Mouse (Mus musculus) myocyte (in vitro differentiated cells): ENCODE measurements around the gene Clcn5.
A peak's percentile ranks its signal among the peaks of the same experiment; 100 is the strongest.

ENCODE experiments used
- MYOG ChIP-seq, 3 experiments: IDR thresholded peaks; one replicate each; pipeline ENCODE4 v1.6.1; 2011; ENCODE audit warnings: control low read depth in 2 of 3, low read depth in 2 of 3, mild to moderate bottlenecking in 2 of 3; ENCODE audit not compliant: insufficient read length in 2 of 3, control insufficient read depth in 1 of 3, insufficient read depth in 1 of 3
- POLR2A ChIP-seq: IDR thresholded peaks from one replicate; pipeline ENCODE4 v1.6.1; 2011; ENCODE audit warnings: low read depth, mild to moderate bottlenecking, control low read depth, moderate library complexity; ENCODE audit not compliant: insufficient read length

- TF ChIP-seq POLR2A: no peak
- TF ChIP-seq MYOG (IDR thresholded peaks at IDR 0.05; ENCODE audit: control insufficient read depth in 1 of 3, insufficient read depth in 1 of 3, insufficient read length in 2 of 3, low read depth in 2 of 3): peak in 2 of 3 experiments; percentile 48 to 80
Measured at GRCm38 (mm10) chrX:7282636-7283035, 36.5 kb downstream of the Clcn5 start.
